Mouse (Mus musculus): ENCODE data around the gene Tmed5.
A peak's percentile ranks its signal among the peaks of the same experiment; 100 is the strongest.
"Not testable (repeated sequence)": the region's sequence is repeated elsewhere in the genome, so short reads cannot be mapped to it uniquely, and the experiment has no call there.

Tmed5 gene

DNA sequence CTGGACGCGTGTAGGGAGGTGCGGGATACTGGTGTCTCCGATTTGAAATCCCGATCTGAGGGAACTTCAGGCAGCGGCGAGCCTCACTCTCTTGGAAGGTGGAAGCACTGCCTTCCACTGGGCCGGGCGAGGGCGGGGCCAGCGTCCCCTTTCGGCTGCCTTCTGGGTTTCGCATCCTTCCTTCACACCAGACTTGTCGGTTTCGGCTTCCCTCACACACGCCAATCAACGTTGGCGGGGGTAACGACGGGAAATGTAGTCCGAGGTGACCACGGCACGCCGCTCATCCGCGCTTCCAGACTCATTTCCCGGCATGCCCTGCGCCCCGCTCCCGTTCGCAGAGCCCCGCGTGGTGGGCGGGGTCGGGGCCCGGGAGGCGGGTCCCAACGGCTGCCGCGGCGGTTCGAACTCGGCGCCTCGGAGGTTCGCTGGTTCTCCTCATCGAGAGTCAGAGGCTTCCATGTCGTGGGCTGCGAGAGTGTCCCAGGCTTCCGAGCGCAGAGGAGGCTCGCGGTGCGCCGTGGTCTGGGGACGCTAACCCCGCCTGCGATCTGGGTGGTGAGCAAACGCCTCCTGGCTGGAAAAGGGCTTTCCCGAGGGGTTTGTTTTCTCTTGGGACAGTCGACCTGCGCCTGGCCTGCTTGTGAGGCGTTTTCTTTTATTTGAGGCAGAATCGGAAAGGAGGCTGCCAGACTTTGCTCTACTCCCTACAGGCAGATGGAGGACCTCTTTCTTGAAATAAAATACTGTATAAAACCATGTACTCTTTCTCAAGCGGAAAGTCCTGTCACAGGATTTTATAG is at the start of gene Tmed5, which contains the start of gene Ccdc18:
TSS of gene Tmed5 (minus strand) at position 180 of the 803 bp plus-strand sequence.
TSS of gene Ccdc18 (plus strand) at position 435 of the 803 bp plus-strand sequence.
- peak; percentile 98 to 99 for DNase-seq

GRCm38 (mm10) chr5:108163695-108164094 is 31.3 kb upstream of the Tmed5 start:
- peak; percentile 46 to 55 for DNase-seq

- DNase-seq, result no peak
Observed at GRCm38 (mm10) chr5:108160796-108161195, 28.4 kb upstream of the Tmed5 start.

- DNase-seq, result no peak
Observed at GRCm38 (mm10) chr5:108152592-108152991, 20.2 kb upstream of the Tmed5 start.

- no peak for DNase-seq
Observed at GRCm38 (mm10) chr5:108131849-108132440, 475 bp downstream of the Tmed5 start.

DNA sequence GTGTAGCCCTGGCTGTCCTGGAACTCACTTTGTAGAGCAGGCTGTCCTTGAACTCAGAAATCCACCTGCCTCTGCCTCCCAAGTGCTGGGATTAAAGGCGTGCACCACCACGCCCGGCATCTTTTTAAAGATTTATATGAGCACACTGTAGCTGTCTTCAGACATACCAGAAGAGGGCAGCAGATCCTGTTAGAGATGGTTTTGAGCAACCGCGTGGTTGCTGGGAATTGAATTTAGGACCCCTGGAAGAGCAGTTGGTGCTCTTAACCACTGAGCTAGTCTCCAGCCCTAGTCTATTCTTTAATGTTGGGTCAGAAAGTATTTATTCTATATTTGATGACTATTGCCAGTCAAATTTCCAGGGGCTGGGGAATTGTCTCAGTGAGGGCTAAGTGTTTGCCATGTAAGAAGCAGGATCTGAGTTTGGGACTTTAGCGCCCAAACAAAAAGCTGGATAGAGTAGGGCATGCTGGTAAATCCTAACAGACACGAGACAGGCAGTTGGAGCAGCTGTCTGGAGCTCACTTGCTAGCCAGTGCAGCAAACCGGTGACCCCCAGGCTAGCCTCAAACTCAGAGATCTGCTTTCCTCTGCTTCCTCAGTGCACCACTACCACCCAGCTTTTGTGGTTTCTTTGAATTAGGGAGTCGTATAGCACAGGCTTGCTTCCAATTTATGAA is 12.1 kb downstream of the Tmed5 start:
- DNase-seq, result no peak

DNA sequence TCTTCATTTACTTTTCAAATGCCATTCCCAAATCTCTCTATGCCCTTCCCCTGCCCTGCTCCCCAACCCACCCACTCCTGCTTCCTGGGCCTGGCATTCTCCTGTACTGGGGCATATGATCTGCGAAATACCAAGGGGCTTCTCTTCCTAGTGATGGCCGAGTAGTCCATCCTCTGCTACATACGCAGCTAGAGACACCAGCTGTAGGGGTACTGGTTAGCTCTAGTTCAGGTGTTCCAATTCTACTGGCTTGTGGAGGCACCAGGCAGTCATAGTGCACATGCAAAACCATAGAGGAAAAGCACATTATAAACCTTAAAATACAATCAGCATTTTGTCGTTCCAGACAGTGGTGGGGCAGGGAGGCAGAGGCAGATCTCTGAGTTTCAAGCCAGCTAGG is 14.7 kb downstream of the Tmed5 start:
- no peak for DNase-seq

- DNase-seq, result no peak
Observed at GRCm38 (mm10) chr5:108109346-108109745, 23.1 kb downstream of the Tmed5 start.

- DNase-seq, result no peak
Observed at GRCm38 (mm10) chr5:108104306-108104705, 28.1 kb downstream of the Tmed5 start.

- peak; percentile 12 to 23 for DNase-seq
Observed at GRCm38 (mm10) chr5:108100196-108100595, 32.2 kb downstream of the Tmed5 start.

DNA sequence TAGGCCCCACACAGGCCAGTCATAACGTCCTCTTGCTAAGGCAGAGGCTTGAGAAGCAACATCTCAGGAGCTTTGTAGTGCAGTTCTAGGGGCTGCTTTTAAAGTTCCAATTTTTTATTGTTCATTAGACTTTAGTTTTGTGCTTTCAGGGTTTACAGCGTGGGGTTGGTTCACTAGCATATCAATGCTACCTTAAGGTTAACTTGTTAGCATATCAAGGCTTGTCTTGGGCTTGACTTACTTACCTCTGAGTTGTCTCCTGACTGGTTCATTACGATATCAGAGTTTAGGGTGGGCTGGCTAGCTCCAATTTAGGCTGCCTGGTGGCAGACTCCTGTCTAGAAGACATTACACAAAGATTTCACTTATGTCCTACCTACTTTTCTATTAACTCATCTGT is 34.7 kb downstream of the Tmed5 start:
- no peak for DNase-seq

GRCm38 (mm10) chr5:108092731-108093130 is 39.7 kb downstream of the Tmed5 start:
- not testable (repeated sequence) for DNase-seq

GRCm38 (mm10) chr5:108085440-108085839 is 47.0 kb downstream of the Tmed5 start:
- peak in 1 of 2 experiments; percentile 17 for DNase-seq

- peak; percentile 11 to 18 for DNase-seq
Observed at GRCm38 (mm10) chr5:108082380-108082779, 50.0 kb downstream of the Tmed5 start.

DNA sequence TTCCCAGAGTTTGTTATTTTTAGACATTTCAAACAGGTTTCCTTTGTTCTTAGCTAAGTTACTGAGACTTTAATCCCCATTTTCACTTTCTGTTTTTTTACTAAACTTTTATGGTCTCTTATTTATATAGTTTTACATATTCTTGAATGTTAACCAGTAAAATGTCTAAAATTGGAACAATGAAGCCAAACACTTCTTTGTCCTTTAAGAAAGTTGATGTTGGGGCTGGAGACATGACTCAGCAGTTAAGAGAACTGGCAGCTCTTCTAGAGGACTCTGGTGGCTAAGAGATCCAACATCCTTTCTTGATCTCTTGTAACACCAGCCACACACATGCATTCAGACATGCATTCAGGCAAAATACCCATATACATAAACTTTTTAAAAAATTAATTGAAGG is 52.8 kb downstream of the Tmed5 start:
- DNase-seq, result no peak

DNA sequence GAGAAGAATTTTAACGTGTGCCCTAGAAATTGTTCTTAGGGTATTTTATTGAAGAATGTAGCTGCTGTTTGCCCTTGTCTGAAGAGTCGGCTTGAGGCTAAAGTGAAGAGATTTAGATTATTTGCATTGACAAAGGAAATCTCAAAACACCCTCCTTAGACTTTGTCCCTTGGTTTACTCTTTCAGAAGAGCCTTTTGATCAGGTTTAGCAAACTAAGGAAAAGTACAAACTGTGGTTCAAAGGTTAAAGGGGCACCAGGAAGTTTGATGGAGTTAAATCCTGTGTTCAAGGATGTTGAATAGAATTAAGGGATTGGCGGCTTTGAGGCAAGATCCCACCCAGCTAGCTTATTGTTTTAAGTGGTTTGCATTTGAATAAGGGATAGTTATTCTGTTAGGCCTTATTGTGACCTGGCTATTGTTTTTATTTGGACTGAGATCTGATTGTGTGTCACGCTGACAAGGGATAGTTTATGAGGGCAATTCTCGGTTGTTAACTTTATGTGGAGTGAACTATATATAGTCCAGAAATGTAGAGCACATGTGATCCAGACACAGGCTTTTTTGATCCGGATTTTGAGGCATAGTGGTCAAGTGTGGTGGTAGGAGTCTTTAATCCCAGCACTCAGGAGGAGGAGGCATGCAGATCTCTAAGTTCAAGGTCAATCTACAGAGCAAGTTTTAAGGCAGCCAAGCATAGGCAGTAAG is 55.4 kb downstream of the Tmed5 start:
- DNase-seq, result no peak

DNA sequence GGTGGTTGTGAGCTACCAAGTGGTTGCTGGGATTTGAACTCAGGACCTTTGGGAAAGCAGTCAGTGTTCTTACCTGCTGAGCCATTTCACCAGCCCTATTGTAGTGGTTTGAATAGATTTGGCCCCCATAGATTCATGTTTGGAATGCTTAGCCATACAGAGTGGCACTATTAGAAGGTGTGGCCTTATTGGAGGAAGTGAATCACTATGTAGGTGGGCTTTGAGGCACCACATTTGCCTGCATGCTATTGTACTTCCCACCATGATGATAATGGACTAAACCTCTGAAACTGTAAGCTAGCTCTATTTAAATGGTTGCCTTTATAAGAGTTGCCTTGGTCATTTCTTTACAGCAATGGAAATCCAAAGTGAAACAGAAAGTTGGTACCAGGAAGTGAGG is 56.2 kb downstream of the Tmed5 start:
- DNase-seq, result no peak

DNA sequence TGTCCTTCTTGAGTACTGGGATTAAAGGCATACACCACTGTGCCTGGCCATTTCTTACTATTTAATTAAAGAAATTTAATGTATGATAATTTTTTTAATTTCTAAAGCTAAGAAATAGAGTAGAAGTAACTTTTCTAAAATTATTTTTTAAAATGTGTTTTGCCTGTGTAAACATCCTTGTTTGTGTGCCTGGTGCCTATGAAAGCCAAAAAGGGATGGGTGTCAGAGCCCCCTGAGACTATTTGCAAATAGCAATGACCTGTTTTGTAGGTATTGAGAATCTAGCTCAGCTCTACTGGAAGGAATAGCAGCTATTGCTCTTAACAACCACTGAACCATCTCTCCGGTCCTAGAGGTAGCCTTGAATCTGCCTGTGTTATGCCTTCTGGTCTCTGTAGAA is 60.1 kb downstream of the Tmed5 start:
- no peak for DNase-seq

- peak; percentile 99 for DNase-seq
Observed at GRCm38 (mm10) chr5:108065465-108066411, 66.7 kb downstream of the Tmed5 start, which contains the start of gene Mtf2. TSS of gene Mtf2 (plus strand) at chr5:108065674.

DNA sequence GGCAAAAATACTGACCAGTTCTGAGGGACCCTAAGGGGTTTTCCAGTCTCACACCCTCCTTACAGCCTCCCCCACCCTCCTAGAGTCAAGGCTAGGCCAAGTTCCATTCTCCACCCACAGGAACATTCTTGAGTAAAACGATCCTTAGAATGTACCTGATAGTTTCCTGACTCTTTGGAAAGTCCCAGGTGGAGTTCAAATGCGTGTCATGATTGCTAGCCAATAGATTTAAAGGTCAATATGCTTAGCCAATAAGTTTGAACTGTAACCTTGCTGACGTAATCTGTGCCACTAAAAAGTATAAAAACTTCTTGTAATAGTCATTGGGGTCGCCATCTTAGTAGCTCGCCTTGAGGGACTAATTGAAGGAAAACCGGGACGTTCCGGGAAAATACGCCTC is 72.0 kb downstream of the Tmed5 start:
- no peak for DNase-seq
